Mouse (Mus musculus) heart, postnatal 0 days (tissue): ENCODE measurements around the gene Mrln.
"Not testable (repeated sequence)": the region's sequence is repeated elsewhere in the genome, so short reads cannot be mapped to it uniquely, and the experiment has no call there.

Source experiments
- CTCF ChIP-seq: IDR thresholded peaks from 2 replicates; pipeline ENCODE4 v1.5.1; 2016; ENCODE audit warnings: antibody characterized with exemption, control low read depth, low read depth
- EP300 ChIP-seq: IDR thresholded peaks from 2 replicates; pipeline ENCODE4 v1.6.1; 2016; ENCODE audit warnings: antibody characterized with exemption, low read depth

GRCm38 (mm10) chr10:70222231-70222630, 17.8 kb downstream of the Mrln start:
- TF ChIP-seq CTCF, EP300: not testable (repeated sequence)
